Mouse (Mus musculus) myocyte (in vitro differentiated cells): ENCODE results near the gene Gm49392. TPM values are rescaled to one million over a fixed set of nuclear protein-coding genes. Genes with fewer than 3 reads are reported as not detected.

ENCODE experiments used
- polyA plus RNA-seq: library from polyadenylated mRNA; unstranded; fragments of >200 nt; fragmentation: generic; extraction: Trizol; gene quantifications from one replicate; pipeline ENCODE4 v1.2.1, GENCODE M21; 2012; ENCODE audit warnings: missing spikeins

The Gm49392 gene
- polyA plus RNA-seq, 1 experiment, result 0.31 TPM

Other genes with a start within 250 kb of the Gm49392 start
- not detected for gene BC051665, start 110.5 kb downstream of the Gm49392 start, polyA plus RNA-seq
- gene Ctsll3, start 94.0 kb downstream of the Gm49392 start, polyA plus RNA-seq, result not detected
- gene 4930486L24Rik, start 32.4 kb downstream of the Gm49392 start, polyA plus RNA-seq, result 0.29 TPM
- gene Ctla2b, start 553 bp upstream of the Gm49392 start, polyA plus RNA-seq, result 2.2 TPM
- not detected for gene Tpbpb, start 8.0 kb upstream of the Gm49392 start, polyA plus RNA-seq
- gene Gm49393, start 38.7 kb upstream of the Gm49392 start, polyA plus RNA-seq, result 0.44 TPM
- gene Gm49391, start 39.7 kb upstream of the Gm49392 start, polyA plus RNA-seq, result 0.76 TPM
- gene Ctla2a, start 39.7 kb upstream of the Gm49392 start, polyA plus RNA-seq, result 10.3 TPM
- gene Tpbpa, start 45.1 kb upstream of the Gm49392 start, polyA plus RNA-seq, result not detected
- not detected for gene Ctsj, start 109.1 kb upstream of the Gm49392 start, polyA plus RNA-seq
- gene Ctsq, start 143.7 kb upstream of the Gm49392 start, polyA plus RNA-seq, result not detected